Mouse (Mus musculus): Measurements from ENCODE around the gene Vamp9. TPM values are rescaled to one million over a fixed set of nuclear protein-coding genes. Genes with fewer than 3 reads are reported as not detected.

Vamp9 gene
- polyA plus RNA-seq (2014; fragmentation: Nextera tagmentation; extraction: Ambion mirVana) = 0.29 TPM in 1 of 2 replicates, not detected in the other

- H3K4me2 ChIP-seq = peak within 1 kb of the TSS; percentile 62
- H3K27me3 ChIP-seq (ENCODE audit: insufficient read depth, low read length) = no peaks in the 10 kb centered on the region
- peak; percentile 66 for TF ChIP-seq CTCF (IDR thresholded peaks at IDR 0.05; ENCODE audit: low read depth)
- 10% methylated on average over 49 of the region's 49 CpGs for WGBS
- no peaks in the 10 kb centered on the region for H3K9me3 ChIP-seq (ENCODE audit: low read depth, low read length)
- peak within 1 kb of the TSS; percentile 62 for H3K9ac ChIP-seq
- peak within 1 kb of the TSS; percentile 96 for H3K27ac ChIP-seq (ENCODE audit: low read depth)
- no peaks in the 10 kb centered on the region for H3K36me3 ChIP-seq (ENCODE audit: insufficient read depth)
- DNase-seq (peak; percentile 98), ATAC-seq (ENCODE audit: insufficient read depth) (peak; percentile 99)
- H3K4me1 ChIP-seq (ENCODE audit: insufficient read depth) = no peaks in the 10 kb centered on the region
- peak within 1 kb of the TSS; percentile 52 for H3K4me3 ChIP-seq (ENCODE audit: low read depth, low read length)
Observed at GRCm38 (mm10) chr5:99906181-99906956, at the start of gene Vamp9. TSS of gene Vamp9 (plus strand) at chr5:99906254.

- WGBS = 27% methylated on average over 14 of the region's 14 CpGs
- Histone ChIP-seq H3K9ac (no peak overlapping the region), H3K27me3 (ENCODE audit: insufficient read depth, low read length) (no peaks in the 10 kb centered on the region; the same call in 1 of the 2 replicates), H3K4me1 (ENCODE audit: insufficient read depth) (no peaks in the 10 kb centered on the region), H3K9me3 (ENCODE audit: low read depth, low read length) (no peaks in the 10 kb centered on the region), H3K4me2 (no peak overlapping the region), H3K27ac (ENCODE audit: low read depth) (no peak overlapping the region), H3K4me3 (ENCODE audit: low read depth, low read length) (no peak overlapping the region), H3K36me3 (ENCODE audit: insufficient read depth) (no peaks in the 10 kb centered on the region)
- no peak for ATAC-seq (ENCODE audit: insufficient read depth)
- no peak for DNase-seq
- no peak for TF ChIP-seq CTCF (IDR thresholded peaks at IDR 0.05; ENCODE audit: low read depth)
Observed at GRCm38 (mm10) chr5:99857106-99857637, 48.9 kb upstream of the Vamp9 start.

- no peaks in the 10 kb centered on the region for H3K4me1 ChIP-seq (ENCODE audit: insufficient read depth)
- no peak overlapping the region for H3K27ac ChIP-seq (ENCODE audit: low read depth)
- no peak overlapping the region for H3K4me2 ChIP-seq
- H3K4me3 ChIP-seq (ENCODE audit: low read depth, low read length) = no peak overlapping the region
- no peak for TF ChIP-seq CTCF (IDR thresholded peaks at IDR 0.05; ENCODE audit: low read depth)
- H3K27me3 ChIP-seq (ENCODE audit: insufficient read depth, low read length) = no peaks in the 10 kb centered on the region; the same call in 1 of the 2 replicates
- ATAC-seq (ENCODE audit: insufficient read depth) (no peak), DNase-seq (no peak)
- no peaks in the 10 kb centered on the region for H3K36me3 ChIP-seq (ENCODE audit: insufficient read depth)
- WGBS = 36% methylated on average over 13 of the region's 13 CpGs
- H3K9me3 ChIP-seq (ENCODE audit: low read depth, low read length) = no peaks in the 10 kb centered on the region
- H3K9ac ChIP-seq = no peak overlapping the region
Observed at GRCm38 (mm10) chr5:99859637-99860433, 46.2 kb upstream of the Vamp9 start.

- Histone ChIP-seq H3K27ac (ENCODE audit: low read depth) (no peak overlapping the region), H3K4me3 (ENCODE audit: low read depth, low read length) (no peak overlapping the region), H3K4me1 (ENCODE audit: insufficient read depth) (no peaks in the 10 kb centered on the region), H3K27me3 (ENCODE audit: insufficient read depth, low read length) (no peaks in the 10 kb centered on the region; the same call in 1 of the 2 replicates), H3K4me2 (no peak overlapping the region), H3K9ac (no peak overlapping the region), H3K36me3 (ENCODE audit: insufficient read depth) (no peaks in the 10 kb centered on the region), H3K9me3 (ENCODE audit: low read depth, low read length) (no peaks in the 10 kb centered on the region)
- 66% methylated on average over 6 of the region's 6 CpGs for WGBS
- TF ChIP-seq CTCF (IDR thresholded peaks at IDR 0.05; ENCODE audit: low read depth) = no peak
- DNase-seq (no peak), ATAC-seq (ENCODE audit: insufficient read depth) (no peak)
Observed at GRCm38 (mm10) chr5:99861816-99862215, 44.2 kb upstream of the Vamp9 start.

GRCm38 (mm10) chr5:99863656-99864380, 42.2 kb upstream of the Vamp9 start:
- ATAC-seq (ENCODE audit: insufficient read depth) (0 out of 2 replicates have a peak, but pooled peaks have one; percentile 28), DNase-seq (peak; percentile 63)
- H3K9me3 ChIP-seq (ENCODE audit: low read depth, low read length) = no peaks in the 10 kb centered on the region
- H3K4me1 ChIP-seq (ENCODE audit: insufficient read depth) = no peaks in the 10 kb centered on the region
- H3K27ac ChIP-seq (ENCODE audit: low read depth) = no peak overlapping the region
- H3K27me3 ChIP-seq (ENCODE audit: insufficient read depth, low read length) = no peaks in the 10 kb centered on the region
- WGBS = 72% methylated on average over 13 of the region's 13 CpGs
- H3K9ac ChIP-seq = no peak overlapping the region
- no peak overlapping the region for H3K4me2 ChIP-seq
- H3K36me3 ChIP-seq (ENCODE audit: insufficient read depth) = no peaks in the 10 kb centered on the region
- no peak for TF ChIP-seq CTCF (IDR thresholded peaks at IDR 0.05; ENCODE audit: low read depth)
- H3K4me3 ChIP-seq (ENCODE audit: low read depth, low read length) = no peak overlapping the region

GRCm38 (mm10) chr5:99865779-99866178, 40.3 kb upstream of the Vamp9 start:
- no peak overlapping the region for H3K4me2 ChIP-seq
- no peak for ATAC-seq (ENCODE audit: insufficient read depth)
- H3K27ac ChIP-seq (ENCODE audit: low read depth) = no peak overlapping the region
- no peak for TF ChIP-seq CTCF (IDR thresholded peaks at IDR 0.05; ENCODE audit: low read depth)
- DNase-seq = no peak
- no peaks in the 10 kb centered on the region for H3K27me3 ChIP-seq (ENCODE audit: insufficient read depth, low read length)
- no peaks in the 10 kb centered on the region for H3K4me1 ChIP-seq (ENCODE audit: insufficient read depth)
- no peak overlapping the region for H3K9ac ChIP-seq
- no peaks in the 10 kb centered on the region for H3K36me3 ChIP-seq (ENCODE audit: insufficient read depth)
- WGBS = 86% methylated on average over 1 of the region's 1 CpGs
- no peak overlapping the region for H3K4me3 ChIP-seq (ENCODE audit: low read depth, low read length)
- no peaks in the 10 kb centered on the region for H3K9me3 ChIP-seq (ENCODE audit: low read depth, low read length)

Data from lung, embryonic 14.5 days (tissue).